8 mouse cellular contexts compared by ENCODE assay signal in genomic region chr15:102105764-102106730, GRCm38 (mm10). TPM values are rescaled to one million over a fixed set of nuclear protein-coding genes. Genes with fewer than 3 reads are reported as not detected.
A peak's percentile ranks its signal among the peaks of the same experiment; 100 is the strongest.
DNase-seq lines count a peak whose midpoint lies in the region; ATAC-seq and TF ChIP-seq lines count a peak whose summit lies in the region.

No protein-coding gene starts in this region.

- H3K9me3 ChIP-seq in heart, embryonic 15.5 days (replicated peaks) = no peaks in the 10 kb centered on the region
- H3K9me3 ChIP-seq in limb, embryonic 10.5 days (replicated peaks) = no peaks in the 10 kb centered on the region
- H3K9me3 ChIP-seq in neural tube, embryonic 13.5 days = no peaks in the 10 kb centered on the region

- H3K9ac ChIP-seq in heart, embryonic 15.5 days = peak overlapping the region; percentile 21; the same call in 1 of the 2 replicates
- no peak overlapping the region for H3K9ac ChIP-seq in neural tube, embryonic 13.5 days

- H3K4me2 ChIP-seq in heart, embryonic 15.5 days = peak overlapping the region; percentile 91
- H3K4me2 ChIP-seq in neural tube, embryonic 13.5 days = peak overlapping the region; percentile 55

- H3K4me1 ChIP-seq in bone marrow, adult 2 months (ENCODE audit: control insufficient read depth, insufficient read depth, low read length) = no peaks in the 10 kb centered on the region
- peaks cover 83% of the 10 kb centered on the region for H3K4me1 ChIP-seq in heart, embryonic 15.5 days (replicated peaks)
- peaks cover 80% of the 10 kb centered on the region for H3K4me1 ChIP-seq in limb, embryonic 10.5 days
- peaks cover 70% of the 10 kb centered on the region for H3K4me1 ChIP-seq in neural tube, embryonic 13.5 days (replicated peaks)

- peak overlapping the region; percentile 11; the same call in 1 of the 2 replicates for H3K4me3 ChIP-seq in left cerebral cortex, adult 2 months
- no peak overlapping the region for H3K4me3 ChIP-seq in bone marrow, adult 2 months (replicated peaks; ENCODE audit: control insufficient read depth, low read depth, low read length)
- peak overlapping the region; percentile 15 for H3K4me3 ChIP-seq in heart, embryonic 15.5 days
- H3K4me3 ChIP-seq in limb, embryonic 10.5 days = peak overlapping the region; percentile 50
- H3K4me3 ChIP-seq in neural tube, embryonic 13.5 days = peak overlapping the region; percentile 27

- no peak for DNase-seq in left cerebral cortex, adult 2 months (ENCODE audit: extremely low spot score in 1 of 2, low spot score in 2 of 2)
- DNase-seq in left cerebral cortex, adult 11 months (ENCODE audit: low spot score) = no peak
- peak; percentile 57 for DNase-seq in limb, embryonic 10.5 days (ENCODE audit: low spot score)
- no peak for DNase-seq in spleen, postnatal 14 days (ENCODE audit: low spot score in 2 of 2)

- intact Hi-C loops in left cerebral cortex, adult 2 months (cut with DNase I) = no loop called here

- WGBS in bone marrow, adult 2 months = 14% methylated on average over 18 of the region's 18 CpGs
- WGBS in heart, embryonic 15.5 days = 34% methylated on average over 18 of the region's 18 CpGs
- 29% methylated on average over 18 of the region's 18 CpGs for WGBS in limb, embryonic 10.5 days
- 26% methylated on average over 18 of the region's 18 CpGs for WGBS in neural tube, embryonic 13.5 days

- H3K36me3 ChIP-seq in heart, embryonic 15.5 days = peaks cover 38% of the 10 kb centered on the region
- peaks cover 38% of the 10 kb centered on the region for H3K36me3 ChIP-seq in limb, embryonic 10.5 days
- H3K36me3 ChIP-seq in neural tube, embryonic 13.5 days = peaks cover 4% of the 10 kb centered on the region; the same call in 1 of the 2 replicates

- peak overlapping the region; percentile 32; the same call in 1 of the 2 replicates for H3K27ac ChIP-seq in left cerebral cortex, adult 2 months
- no peak overlapping the region for H3K27ac ChIP-seq in bone marrow, adult 2 months (ENCODE audit: control insufficient read depth, insufficient read depth, low read depth, low read length, poor library complexity)
- H3K27ac ChIP-seq in heart, embryonic 15.5 days = peak overlapping the region; percentile 46; the same call in 1 of the 2 replicates
- peak overlapping the region; percentile 21 for H3K27ac ChIP-seq in limb, embryonic 10.5 days
- no peak overlapping the region for H3K27ac ChIP-seq in neural tube, embryonic 13.5 days (replicated peaks)

- peaks cover 3% of the 10 kb centered on the region for H3K27me3 ChIP-seq in heart, embryonic 15.5 days
- peaks cover 22% of the 10 kb centered on the region for H3K27me3 ChIP-seq in limb, embryonic 10.5 days (ENCODE audit: low read depth, poor library complexity, severe bottlenecking)
- peaks cover 63% of the 10 kb centered on the region for H3K27me3 ChIP-seq in neural tube, embryonic 13.5 days

- ATAC-seq in heart, embryonic 15.5 days (replicated peaks; ENCODE audit: insufficient number of reproducible peaks, insufficient read depth, low FRiP score, low read depth) = no peak
- no peak for ATAC-seq in neural tube, embryonic 13.5 days (ENCODE audit: low read depth)
- no peak for ATAC-seq in monocyte, adult 5-6 weeks (replicated peaks; ENCODE audit: insufficient number of reproducible peaks, low FRiP score, low TSS enrichment, poor library complexity, severe bottlenecking)

- TF ChIP-seq CTCF in left cerebral cortex, adult 2 months (IDR thresholded peaks at IDR 0.05) = peak; percentile 18
- TF ChIP-seq CTCF in bone marrow, adult 2 months (IDR thresholded peaks at IDR 0.05; ENCODE audit: control insufficient read depth, insufficient read depth, low read length) = peak; percentile 18; the same call in 1 of the 2 replicates

- no peak for TF ChIP-seq POLR2A in bone marrow, adult 2 months (IDR thresholded peaks at IDR 0.05; ENCODE audit: borderline replicate concordance, control insufficient read depth, low read depth, low read length)

RNA-seq across cellular contexts. Expression of gene Tns2, which starts 5.8 kb away (rescaled TPM):
- 10 to 100 TPM; 16.4 to 22.8 TPM for total RNA-seq in left cerebral cortex, adult 2 months (2021)
- polyA plus RNA-seq in bone marrow, adult 2 months (2011; ENCODE audit: insufficient read depth, insufficient read length, low replicate concordance, missing spikeins) = 20.3 and 26.7 TPM in 2 replicates
- 30.9 and 31.0 TPM in 2 replicates for polyA plus RNA-seq in heart, embryonic 15.5 days (2015; fragmentation: Nextera tagmentation; extraction: Ambion mirVana)
- polyA plus RNA-seq in limb, embryonic 10.5 days (2016; fragmentation: Nextera tagmentation; extraction: Ambion mirVana) = 13.0 and 18.6 TPM in 2 replicates
- polyA plus RNA-seq in neural tube, embryonic 13.5 days (2015; fragmentation: Nextera tagmentation; extraction: Ambion mirVana) = 10.5 and 15.9 TPM in 2 replicates
- total RNA-seq in monocyte, adult 5-6 weeks (2017) = 5.7 TPM in 1 of 3 replicates, not detected in the others

RNA-seq across cellular contexts. Expression of gene Spryd3, which starts 30.0 kb away (rescaled TPM):
- total RNA-seq in left cerebral cortex, adult 2 months (2021) = 100 to 1,000 TPM; 152 TPM
- polyA plus RNA-seq in bone marrow, adult 2 months (2011; ENCODE audit: insufficient read depth, insufficient read length, low replicate concordance, missing spikeins) = 7.9 and 23.0 TPM in 2 replicates
- polyA plus RNA-seq in heart, embryonic 15.5 days (2015; fragmentation: Nextera tagmentation; extraction: Ambion mirVana) = 16.0 and 22.4 TPM in 2 replicates
- 12.6 and 14.6 TPM in 2 replicates for polyA plus RNA-seq in limb, embryonic 10.5 days (2016; fragmentation: Nextera tagmentation; extraction: Ambion mirVana)
- 54.1 and 55.9 TPM in 2 replicates for polyA plus RNA-seq in neural tube, embryonic 13.5 days (2015; fragmentation: Nextera tagmentation; extraction: Ambion mirVana)
- total RNA-seq in monocyte, adult 5-6 weeks (2017) = 49.3 to 56.3 TPM (median 49.3 TPM) in 3 replicates

RNA-seq across cellular contexts. Expression of gene Eif4b, which starts 32.5 kb away (rescaled TPM):
- total RNA-seq in left cerebral cortex, adult 2 months (2021) = 100 to 1,000 TPM; 163 to 167 TPM
- polyA plus RNA-seq in bone marrow, adult 2 months (2011; ENCODE audit: insufficient read depth, insufficient read length, low replicate concordance, missing spikeins) = 83.0 and 122 TPM in 2 replicates
- 56.5 and 71.8 TPM in 2 replicates for polyA plus RNA-seq in heart, embryonic 15.5 days (2015; fragmentation: Nextera tagmentation; extraction: Ambion mirVana)
- polyA plus RNA-seq in limb, embryonic 10.5 days (2016; fragmentation: Nextera tagmentation; extraction: Ambion mirVana) = 133 and 140 TPM in 2 replicates
- polyA plus RNA-seq in neural tube, embryonic 13.5 days (2015; fragmentation: Nextera tagmentation; extraction: Ambion mirVana) = 81.2 and 90.3 TPM in 2 replicates
- total RNA-seq in monocyte, adult 5-6 weeks (2017) = 248 to 278 TPM (median 251 TPM) in 3 replicates

RNA-seq across cellular contexts. Expression of gene Igfbp6, which starts 38.1 kb away (rescaled TPM):
- 10 to 100 TPM; 57.4 to 64.8 TPM for total RNA-seq in left cerebral cortex, adult 2 months (2021)
- polyA plus RNA-seq in bone marrow, adult 2 months (2011; ENCODE audit: insufficient read depth, insufficient read length, low replicate concordance, missing spikeins) = not detected in 2 replicates
- 9.5 and 10.2 TPM in 2 replicates for polyA plus RNA-seq in heart, embryonic 15.5 days (2015; fragmentation: Nextera tagmentation; extraction: Ambion mirVana)
- 0.23 and 0.46 TPM in 2 replicates for polyA plus RNA-seq in limb, embryonic 10.5 days (2016; fragmentation: Nextera tagmentation; extraction: Ambion mirVana)
- polyA plus RNA-seq in neural tube, embryonic 13.5 days (2015; fragmentation: Nextera tagmentation; extraction: Ambion mirVana) = 0.36 and 1.2 TPM in 2 replicates
- 0.38 to 1.4 TPM (median 0.68 TPM) in 3 replicates for total RNA-seq in monocyte, adult 5-6 weeks (2017)

RNA-seq across cellular contexts. Expression of gene Soat2, which starts 44.3 kb away (rescaled TPM):
- under 1 TPM in 1 of 2 experiments, not detected in 1; 0.26 TPM for total RNA-seq in left cerebral cortex, adult 2 months (2021)
- polyA plus RNA-seq in bone marrow, adult 2 months (2011; ENCODE audit: insufficient read depth, insufficient read length, low replicate concordance, missing spikeins) = 1.2 and 2.7 TPM in 2 replicates
- polyA plus RNA-seq in heart, embryonic 15.5 days (2015; fragmentation: Nextera tagmentation; extraction: Ambion mirVana) = 0.23 and 0.63 TPM in 2 replicates
- polyA plus RNA-seq in limb, embryonic 10.5 days (2016; fragmentation: Nextera tagmentation; extraction: Ambion mirVana) = 0.06 and 0.24 TPM in 2 replicates
- 0.11 TPM in 1 of 2 replicates, not detected in the other for polyA plus RNA-seq in neural tube, embryonic 13.5 days (2015; fragmentation: Nextera tagmentation; extraction: Ambion mirVana)
- 6.2 to 25.0 TPM (median 10.2 TPM) in 3 replicates for total RNA-seq in monocyte, adult 5-6 weeks (2017)

Comparison
In these comparisons a context has a peak if more than half of its experiments do, and no peak if none do; other contexts are left out.
1. H3K27ac ChIP-seq: peak in left cerebral cortex, adult 2 months (single experiment), heart, embryonic 15.5 days (single experiment) and limb, embryonic 10.5 days (single experiment); none in bone marrow, adult 2 months (single experiment) and neural tube, embryonic 13.5 days (single experiment).